Mouse (Mus musculus): ENCODE results near the gene Lmnb2. TPM values are rescaled to one million over a fixed set of nuclear protein-coding genes. Genes with fewer than 3 reads are reported as not detected.

Lmnb2 gene
- polyA plus RNA-seq, 1 experiment from 2014 or later, result 7.3 TPM

GRCm38 (mm10) chr10:80954415-80954814 is 36.4 kb upstream of the Lmnb2 start:
- 60% methylated on average over 13 of the region's 13 CpGs for WGBS
- 0 out of 2 replicates have a peak overlapping the region, but pooled peaks have one; percentile 11 for H3K4me2 ChIP-seq (ENCODE audit: low read length)
- H3K27ac ChIP-seq (replicated peaks in 1 of 2; ENCODE audit: control insufficient read depth in 1 of 2, insufficient read depth in 1 of 2, low read depth in 2 of 2, low read length in 2 of 2), result peak overlapping the region; percentile 87

GRCm38 (mm10) chr10:80952449-80952848 is 34.4 kb upstream of the Lmnb2 start:
- H3K4me2 ChIP-seq (ENCODE audit: low read length), result no peak overlapping the region
- no peak for ATAC-seq (ENCODE audit: insufficient number of reproducible peaks, insufficient read depth, low FRiP score, low read depth)
- no peaks in the 10 kb centered on the region for H3K9me3 ChIP-seq (ENCODE audit: control insufficient read depth, low read length)
- 77% methylated on average over 15 of the region's 15 CpGs for WGBS
- no peaks in the 10 kb centered on the region for H3K36me3 ChIP-seq (ENCODE audit: control insufficient read depth, insufficient read depth, low read length)
- no peaks in the 10 kb centered on the region for H3K27me3 ChIP-seq (ENCODE audit: control insufficient read depth, insufficient read depth, low read length)
- no peak overlapping the region for H3K27ac ChIP-seq (replicated peaks in 1 of 2; ENCODE audit: control insufficient read depth in 1 of 2, insufficient read depth in 1 of 2, low read depth in 2 of 2, low read length in 2 of 2)
- H3K9ac ChIP-seq (ENCODE audit: low read length), result no peak overlapping the region
- peaks cover 33 to 36% of the 10 kb centered on the region in 2 experiments for H3K4me1 ChIP-seq (ENCODE audit: control insufficient read depth in 2 of 2, insufficient read depth in 2 of 2, low read length in 2 of 2)
- no peak overlapping the region for H3K4me3 ChIP-seq (ENCODE audit: control insufficient read depth in 1 of 2, insufficient read depth in 1 of 2, low read depth in 1 of 2, low read length in 2 of 2)

More at GRCm38 (mm10) chr10:80954415-80954814, 36.4 kb upstream of the Lmnb2 start:
- H3K36me3 ChIP-seq (ENCODE audit: control insufficient read depth, insufficient read depth, low read length), result no peaks in the 10 kb centered on the region
- ATAC-seq (ENCODE audit: insufficient number of reproducible peaks, insufficient read depth, low FRiP score, low read depth), result no peak
- no peaks in the 10 kb centered on the region for H3K9me3 ChIP-seq (ENCODE audit: control insufficient read depth, low read length)
- no peak overlapping the region for H3K4me3 ChIP-seq (ENCODE audit: control insufficient read depth in 1 of 2, insufficient read depth in 1 of 2, low read depth in 1 of 2, low read length in 2 of 2)
- peaks cover 15 to 18% of the 10 kb centered on the region in 2 experiments for H3K4me1 ChIP-seq (ENCODE audit: control insufficient read depth in 2 of 2, insufficient read depth in 2 of 2, low read length in 2 of 2)
- no peaks in the 10 kb centered on the region for H3K27me3 ChIP-seq (ENCODE audit: control insufficient read depth, insufficient read depth, low read length)
- H3K9ac ChIP-seq (ENCODE audit: low read length), result peak overlapping the region; percentile 39; the same call in 1 of the 2 replicates

- ATAC-seq (ENCODE audit: insufficient number of reproducible peaks, insufficient read depth, low FRiP score, low read depth), result no peak
- WGBS, result 74% methylated on average over 10 of the region's 10 CpGs
- Histone ChIP-seq H3K4me1 (ENCODE audit: control insufficient read depth in 2 of 2, insufficient read depth in 2 of 2, low read length in 2 of 2) (peaks cover 39 to 42% of the 10 kb centered on the region in 2 experiments), H3K4me2 (ENCODE audit: low read length) (no peak overlapping the region), H3K27me3 (ENCODE audit: control insufficient read depth, insufficient read depth, low read length) (no peaks in the 10 kb centered on the region), H3K27ac (replicated peaks in 1 of 2; ENCODE audit: control insufficient read depth in 1 of 2, insufficient read depth in 1 of 2, low read depth in 2 of 2, low read length in 2 of 2) (no peak overlapping the region), H3K9me3 (ENCODE audit: control insufficient read depth, low read length) (no peaks in the 10 kb centered on the region), H3K4me3 (ENCODE audit: control insufficient read depth in 1 of 2, insufficient read depth in 1 of 2, low read depth in 1 of 2, low read length in 2 of 2) (no peak overlapping the region), H3K9ac (ENCODE audit: low read length) (no peak overlapping the region), H3K36me3 (ENCODE audit: control insufficient read depth, insufficient read depth, low read length) (no peaks in the 10 kb centered on the region)
Observed at GRCm38 (mm10) chr10:80951761-80952390, 33.8 kb upstream of the Lmnb2 start.

GRCm38 (mm10) chr10:80950314-80950713 is 32.3 kb upstream of the Lmnb2 start:
- Histone ChIP-seq H3K36me3 (ENCODE audit: control insufficient read depth, insufficient read depth, low read length) (no peaks in the 10 kb centered on the region), H3K9me3 (ENCODE audit: control insufficient read depth, low read length) (no peaks in the 10 kb centered on the region), H3K27me3 (ENCODE audit: control insufficient read depth, insufficient read depth, low read length) (no peaks in the 10 kb centered on the region), H3K4me1 (ENCODE audit: control insufficient read depth in 2 of 2, insufficient read depth in 2 of 2, low read length in 2 of 2) (peaks cover 40% of the 10 kb centered on the region in 2 experiments), H3K9ac (ENCODE audit: low read length) (no peak overlapping the region), H3K4me2 (ENCODE audit: low read length) (no peak overlapping the region), H3K27ac (replicated peaks in 1 of 2; ENCODE audit: control insufficient read depth in 1 of 2, insufficient read depth in 1 of 2, low read depth in 2 of 2, low read length in 2 of 2) (no peak overlapping the region), H3K4me3 (ENCODE audit: control insufficient read depth in 1 of 2, insufficient read depth in 1 of 2, low read depth in 1 of 2, low read length in 2 of 2) (no peak overlapping the region)
- WGBS, result 44% methylated on average over 5 of the region's 5 CpGs
- no peak for ATAC-seq (ENCODE audit: insufficient number of reproducible peaks, insufficient read depth, low FRiP score, low read depth)

- no peak overlapping the region for H3K27ac ChIP-seq (replicated peaks in 1 of 2; ENCODE audit: control insufficient read depth in 1 of 2, insufficient read depth in 1 of 2, low read depth in 2 of 2, low read length in 2 of 2)
- no peak for ATAC-seq (ENCODE audit: insufficient number of reproducible peaks, insufficient read depth, low FRiP score, low read depth)
- WGBS, result 68% methylated on average over 3 of the region's 3 CpGs
Observed at GRCm38 (mm10) chr10:80949081-80949480, 31.0 kb upstream of the Lmnb2 start.

GRCm38 (mm10) chr10:80948570-80948969 is 30.5 kb upstream of the Lmnb2 start:
- no peak overlapping the region for H3K4me3 ChIP-seq (ENCODE audit: control insufficient read depth in 1 of 2, insufficient read depth in 1 of 2, low read depth in 1 of 2, low read length in 2 of 2)
- H3K27ac ChIP-seq (replicated peaks in 1 of 2; ENCODE audit: control insufficient read depth in 1 of 2, insufficient read depth in 1 of 2, low read depth in 2 of 2, low read length in 2 of 2), result peak overlapping the region; percentile 55 to 70; a peak in 3 of 4 replicates
- no peak overlapping the region for H3K4me2 ChIP-seq (ENCODE audit: low read length)
- no peaks in the 10 kb centered on the region for H3K9me3 ChIP-seq (ENCODE audit: control insufficient read depth, low read length)
- H3K36me3 ChIP-seq (ENCODE audit: control insufficient read depth, insufficient read depth, low read length), result no peaks in the 10 kb centered on the region
- H3K4me1 ChIP-seq (ENCODE audit: control insufficient read depth in 2 of 2, insufficient read depth in 2 of 2, low read length in 2 of 2), result peaks cover 33% of the 10 kb centered on the region in 2 experiments
- H3K27me3 ChIP-seq (ENCODE audit: control insufficient read depth, insufficient read depth, low read length), result no peaks in the 10 kb centered on the region
- 27% methylated on average over 6 of the region's 6 CpGs for WGBS
- no peak overlapping the region for H3K9ac ChIP-seq (ENCODE audit: low read length)
- peak; percentile 42 for ATAC-seq (ENCODE audit: insufficient number of reproducible peaks, insufficient read depth, low FRiP score, low read depth)

More at GRCm38 (mm10) chr10:80949081-80949480, 31.0 kb upstream of the Lmnb2 start:
- Histone ChIP-seq H3K4me2 (ENCODE audit: low read length) (no peak overlapping the region), H3K9ac (ENCODE audit: low read length) (no peak overlapping the region), H3K27me3 (ENCODE audit: control insufficient read depth, insufficient read depth, low read length) (no peaks in the 10 kb centered on the region), H3K9me3 (ENCODE audit: control insufficient read depth, low read length) (no peaks in the 10 kb centered on the region), H3K4me3 (ENCODE audit: control insufficient read depth in 1 of 2, insufficient read depth in 1 of 2, low read depth in 1 of 2, low read length in 2 of 2) (no peak overlapping the region), H3K4me1 (ENCODE audit: control insufficient read depth in 2 of 2, insufficient read depth in 2 of 2, low read length in 2 of 2) (peaks cover 28% of the 10 kb centered on the region in 2 experiments), H3K36me3 (ENCODE audit: control insufficient read depth, insufficient read depth, low read length) (no peaks in the 10 kb centered on the region)

- H3K36me3 ChIP-seq (ENCODE audit: control insufficient read depth, insufficient read depth, low read length), result no peaks in the 10 kb centered on the region
- H3K4me2 ChIP-seq (ENCODE audit: low read length), result no peak overlapping the region
- no peak overlapping the region for H3K9ac ChIP-seq (ENCODE audit: low read length)
- peak overlapping the region; percentile 55 to 70 for H3K27ac ChIP-seq (replicated peaks in 1 of 2; ENCODE audit: control insufficient read depth in 1 of 2, insufficient read depth in 1 of 2, low read depth in 2 of 2, low read length in 2 of 2)
- WGBS, result 2% methylated on average over 2 of the region's 2 CpGs
- no peak overlapping the region for H3K4me3 ChIP-seq (ENCODE audit: control insufficient read depth in 1 of 2, insufficient read depth in 1 of 2, low read depth in 1 of 2, low read length in 2 of 2)
- H3K4me1 ChIP-seq (ENCODE audit: control insufficient read depth in 2 of 2, insufficient read depth in 2 of 2, low read length in 2 of 2), result peaks cover 38 to 40% of the 10 kb centered on the region in 2 experiments
- peak; percentile 46; the same call in 1 of the 2 replicates for ATAC-seq (ENCODE audit: insufficient number of reproducible peaks, insufficient read depth, low FRiP score, low read depth)
- H3K9me3 ChIP-seq (ENCODE audit: control insufficient read depth, low read length), result no peaks in the 10 kb centered on the region
- no peaks in the 10 kb centered on the region for H3K27me3 ChIP-seq (ENCODE audit: control insufficient read depth, insufficient read depth, low read length)
Observed at GRCm38 (mm10) chr10:80947802-80948201, 29.8 kb upstream of the Lmnb2 start.

Measured in heart, embryonic 14.5 days (tissue).